Mouse (Mus musculus): ENCODE data around the gene Clk2.
"Not testable (repeated sequence)": the region's sequence is repeated elsewhere in the genome, so short reads cannot be mapped to it uniquely, and the experiment has no call there.

Gene Clk2

DNA sequence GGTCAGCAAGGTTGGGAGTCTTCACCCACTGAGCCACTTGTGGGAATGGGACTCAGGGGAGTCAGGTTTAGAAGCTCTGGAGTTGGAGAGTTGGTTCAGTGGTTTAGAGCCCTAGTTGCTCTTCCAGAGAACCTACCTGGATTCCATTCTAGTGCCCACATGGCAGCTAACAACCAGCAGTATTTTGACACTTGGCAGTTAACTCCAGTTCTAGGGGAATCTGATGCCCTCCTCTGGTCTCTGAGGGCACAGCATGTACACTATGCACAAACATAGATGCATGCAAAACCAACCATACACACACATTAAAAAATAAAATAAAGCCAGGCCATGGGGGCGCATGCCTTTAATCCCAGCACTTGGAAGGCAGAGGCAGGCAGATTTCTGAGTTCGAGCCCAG, 29.3 kb downstream of the Clk2 start:
- DNase-seq: no peak

DNA sequence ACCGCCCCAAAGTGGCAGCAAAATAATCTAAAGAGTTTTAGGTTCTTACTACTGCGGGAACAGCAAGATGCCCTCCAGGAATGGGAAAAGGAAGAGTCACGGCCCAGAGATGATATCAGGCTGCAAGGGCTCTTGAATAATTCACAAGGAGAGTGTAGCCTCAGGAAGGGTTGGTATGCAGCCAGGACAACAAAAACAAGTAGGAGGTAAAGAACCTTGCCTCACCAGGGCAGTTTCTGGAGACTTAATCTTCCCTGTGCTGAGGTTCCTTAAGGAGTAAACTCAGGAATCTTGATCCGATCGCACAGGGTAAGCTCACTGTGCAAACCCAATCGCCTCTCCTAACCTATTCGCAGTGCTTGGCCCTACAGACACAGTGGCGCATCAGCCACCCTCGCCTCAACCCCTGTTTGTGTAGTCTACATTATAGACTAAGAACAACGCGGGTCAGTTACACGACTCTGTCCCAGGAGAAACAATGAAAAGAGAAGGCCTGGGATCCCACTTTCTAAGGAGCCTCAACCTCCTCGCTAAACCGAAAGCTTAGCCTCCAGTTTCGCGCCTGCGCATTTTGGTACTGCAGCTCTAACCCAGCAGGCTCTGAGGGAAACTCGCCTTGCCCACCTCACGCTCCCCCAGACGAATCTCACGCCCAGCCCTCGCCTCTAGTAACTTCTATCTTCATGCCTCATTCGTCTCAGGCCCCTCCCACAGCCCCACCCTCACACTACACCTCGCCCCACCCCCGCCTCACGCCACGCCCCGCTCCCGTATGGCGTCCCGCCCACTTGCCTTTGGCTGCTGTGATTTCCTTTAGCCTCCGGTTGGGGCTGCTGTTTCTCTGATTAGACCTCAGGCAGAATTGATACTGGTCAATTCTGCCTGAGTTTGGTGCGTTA, 31.6 kb downstream of the Clk2 start:
- DNase-seq: peak; percentile 75

DNA sequence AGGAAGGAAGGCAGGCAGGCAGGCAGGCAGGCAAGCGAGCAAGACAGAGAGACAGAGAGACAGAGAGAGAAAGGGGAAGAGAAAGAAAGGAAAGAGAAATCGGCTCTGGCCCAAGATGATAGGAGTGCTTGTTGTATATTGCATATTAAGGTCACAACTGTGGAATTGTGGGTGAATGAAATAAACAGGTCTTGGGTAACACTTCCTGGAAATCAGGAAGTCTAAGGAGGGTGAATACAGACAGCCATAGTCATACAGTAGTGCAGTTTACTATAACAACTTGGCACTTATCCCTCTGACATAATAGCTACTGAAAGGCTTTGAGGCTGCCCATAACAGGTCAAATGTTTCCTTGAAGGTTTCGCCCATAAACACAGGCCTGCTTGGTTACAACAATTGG, 35.2 kb downstream of the Clk2 start:
- no peak for DNase-seq

DNA sequence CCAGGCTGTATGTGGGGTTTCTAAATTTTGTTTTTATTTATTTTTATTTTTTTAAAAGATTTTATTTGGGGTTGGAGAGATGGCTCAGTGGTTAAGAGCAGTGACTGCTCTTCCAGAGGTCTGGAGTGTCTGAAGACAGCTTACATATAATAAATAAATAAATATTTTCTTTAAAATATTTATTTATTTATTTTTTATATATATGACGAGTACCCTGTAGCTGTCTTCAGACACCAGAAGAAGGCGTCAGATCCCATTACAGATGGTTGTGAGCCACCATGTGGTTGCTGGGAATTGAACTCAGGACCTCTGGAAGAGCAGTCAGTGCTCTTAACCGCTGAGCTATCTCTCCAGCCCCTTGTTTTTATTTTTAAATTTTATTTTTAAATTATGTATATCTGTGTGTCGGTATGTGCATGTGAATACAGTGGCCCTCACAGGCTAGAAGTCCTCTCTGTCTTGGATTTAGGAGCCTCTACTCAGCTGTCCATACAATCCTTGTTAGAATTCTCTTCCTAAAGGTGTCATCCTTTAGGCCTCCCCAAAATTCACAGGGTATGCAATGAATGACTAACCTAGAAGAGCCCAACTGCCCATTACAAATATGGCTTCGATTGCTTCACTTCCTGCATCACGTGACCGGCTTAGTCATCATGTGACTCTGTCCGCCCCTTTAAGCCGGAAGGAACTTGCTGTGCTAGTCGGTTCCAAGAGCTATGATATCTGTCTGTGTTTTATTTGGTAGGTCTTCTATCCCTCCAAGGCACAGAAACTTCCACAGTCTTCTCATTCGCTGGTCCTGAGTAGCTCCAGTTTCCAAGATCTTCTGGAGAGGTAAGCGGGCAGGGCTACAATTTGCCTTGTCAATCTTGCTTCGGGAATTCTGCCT, 37.9 kb downstream of the Clk2 start, which contains the start of gene Gba:
Gene Gba, plus strand, starts transcription at position 676 of the 889 bp plus-strand sequence.
- peak; percentile 86 for DNase-seq

DNA sequence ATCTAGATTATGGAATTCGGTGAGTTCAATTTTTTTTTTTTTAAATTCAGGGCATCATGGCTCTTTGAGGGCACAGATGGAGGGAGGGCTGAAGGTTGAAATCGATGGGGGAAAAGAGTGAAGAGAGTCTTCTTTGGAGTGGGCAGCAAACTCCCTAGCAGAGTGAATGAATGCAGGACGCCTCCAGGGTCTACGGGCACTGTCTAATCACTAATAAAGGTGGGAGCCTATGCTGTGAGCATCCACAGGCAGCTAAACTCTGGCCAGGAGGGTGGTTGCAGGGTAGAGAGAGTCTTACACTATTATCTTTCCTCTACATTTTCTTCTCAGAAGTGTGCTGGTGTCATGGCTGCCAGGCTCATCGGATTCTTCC, 38.5 kb downstream of the Clk2 start:
- no peak for DNase-seq

DNA sequence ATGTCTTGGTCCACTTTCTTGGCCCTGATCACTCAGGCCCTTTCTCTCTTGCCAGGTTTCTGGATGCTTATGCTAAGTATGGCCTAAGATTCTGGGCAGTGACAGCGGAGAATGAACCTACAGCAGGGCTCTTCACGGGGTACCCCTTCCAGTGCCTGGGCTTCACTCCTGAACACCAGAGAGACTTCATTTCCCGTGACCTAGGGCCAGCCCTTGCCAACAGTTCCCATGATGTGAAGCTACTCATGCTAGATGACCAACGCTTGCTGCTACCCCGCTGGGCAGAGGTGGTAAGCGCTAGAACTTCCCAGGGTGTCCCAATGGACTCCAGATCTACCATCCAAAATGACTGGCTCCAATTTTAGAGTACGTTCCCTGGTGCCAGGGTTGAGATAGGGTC, 41.5 kb downstream of the Clk2 start:
- no peak for DNase-seq

DNA sequence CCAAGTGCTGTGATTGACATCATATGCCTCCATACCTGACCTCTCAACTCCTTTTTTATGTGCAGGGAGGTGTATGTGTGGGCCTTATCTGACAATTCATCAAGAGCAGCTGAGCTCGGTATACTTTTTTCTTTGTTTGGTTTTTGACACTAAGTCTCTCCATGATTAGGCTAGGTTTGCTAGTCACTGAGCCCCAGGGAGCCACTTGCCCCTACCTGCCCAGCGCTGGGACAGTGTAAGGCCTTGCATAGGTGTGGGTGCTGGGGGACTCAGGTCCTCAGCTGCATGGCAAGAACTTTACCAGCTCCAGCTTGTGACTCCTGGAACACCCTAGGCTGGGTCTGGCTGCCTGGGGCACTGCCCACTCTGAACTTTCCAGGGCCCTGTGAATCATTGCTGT, 42.1 kb downstream of the Clk2 start:
- DNase-seq: no peak

DNA sequence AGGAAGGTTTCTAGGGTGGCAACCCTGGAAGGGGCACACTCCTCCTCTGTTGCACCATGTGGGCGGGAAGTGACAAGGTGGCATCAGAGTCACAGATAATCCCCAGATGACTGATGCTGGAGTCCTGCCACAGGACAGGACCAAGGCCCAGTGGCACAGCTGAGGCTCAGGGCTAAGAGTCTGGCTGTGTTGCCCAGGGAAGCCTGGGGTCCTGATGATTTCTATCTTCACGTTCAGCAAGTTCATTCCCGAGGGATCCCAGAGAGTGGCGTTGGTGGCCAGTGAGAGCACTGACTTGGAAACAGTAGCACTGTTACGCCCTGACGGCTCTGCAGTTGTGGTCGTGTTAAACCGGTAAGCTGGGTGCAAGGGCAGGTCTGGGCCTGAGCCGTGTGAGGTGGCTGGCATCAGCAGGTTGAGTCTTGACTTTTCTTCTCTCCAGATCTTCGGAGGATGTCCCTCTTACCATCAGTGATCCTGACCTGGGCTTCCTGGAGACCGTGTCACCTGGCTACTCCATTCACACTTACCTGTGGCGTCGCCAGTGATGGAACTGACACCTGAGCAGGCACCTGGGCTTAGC, 43.6 kb downstream of the Clk2 start:
- no peak for DNase-seq

DNA sequence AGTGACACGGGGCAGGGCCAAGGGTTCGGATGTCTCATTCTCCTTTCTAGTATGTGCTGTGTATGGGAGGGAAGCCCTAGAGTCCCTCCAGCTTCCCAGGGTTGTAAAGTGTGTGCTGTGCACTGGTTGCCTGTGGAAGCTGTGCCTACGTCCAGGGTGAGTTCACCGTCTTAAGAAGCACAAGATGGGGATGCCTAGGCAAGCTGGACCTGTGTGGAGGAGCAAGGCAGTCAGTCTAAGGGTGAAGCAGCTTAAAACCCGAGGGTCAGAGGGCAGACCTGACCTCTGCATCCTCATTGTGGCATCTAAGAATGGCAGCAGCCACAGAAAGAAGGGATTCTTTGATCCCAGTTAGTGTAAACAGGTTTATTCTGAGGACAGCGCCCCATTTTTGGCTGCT, 44.1 kb downstream of the Clk2 start:
- DNase-seq: no peak

DNA sequence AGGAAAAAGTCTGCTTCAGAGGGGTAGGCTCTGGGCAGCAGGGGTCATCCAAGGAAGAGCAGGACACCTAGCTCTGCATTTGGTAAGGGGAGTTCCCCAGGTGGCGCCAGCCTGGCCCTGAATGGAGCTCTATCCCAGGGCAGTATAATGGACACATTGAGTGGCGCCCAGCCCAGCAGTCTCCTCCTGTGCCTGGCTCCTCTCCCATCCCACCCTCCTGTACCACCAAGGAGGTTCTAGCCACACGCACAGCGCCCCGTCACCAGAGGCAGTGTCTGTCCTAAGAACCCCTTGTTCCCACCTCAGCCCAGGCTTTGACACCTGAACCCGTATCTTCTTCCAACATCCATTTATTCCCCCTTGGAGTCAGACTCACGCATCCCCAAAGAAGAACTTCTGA, 45.1 kb downstream of the Clk2 start:
- DNase-seq: no peak

DNA sequence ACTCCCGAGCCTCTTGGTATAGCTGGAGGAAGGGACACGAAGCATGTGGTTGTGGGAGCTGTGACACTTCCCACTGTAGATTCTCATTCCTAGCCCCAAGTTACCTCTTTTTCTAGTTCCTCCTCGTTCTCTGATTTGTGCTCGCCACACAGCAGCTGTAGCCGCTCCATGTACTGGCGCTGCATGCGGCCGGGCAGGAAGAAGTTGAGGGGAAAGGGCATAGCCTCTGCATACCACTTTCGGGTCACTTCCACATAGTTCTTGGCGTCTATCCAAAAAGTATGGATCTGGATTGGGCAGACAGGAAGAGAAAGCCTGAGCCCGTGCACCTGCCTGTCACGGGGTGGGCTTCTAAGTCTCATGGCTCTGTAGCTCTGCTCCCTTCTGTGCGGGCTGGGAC, 45.6 kb downstream of the Clk2 start:
- no peak for DNase-seq

DNA sequence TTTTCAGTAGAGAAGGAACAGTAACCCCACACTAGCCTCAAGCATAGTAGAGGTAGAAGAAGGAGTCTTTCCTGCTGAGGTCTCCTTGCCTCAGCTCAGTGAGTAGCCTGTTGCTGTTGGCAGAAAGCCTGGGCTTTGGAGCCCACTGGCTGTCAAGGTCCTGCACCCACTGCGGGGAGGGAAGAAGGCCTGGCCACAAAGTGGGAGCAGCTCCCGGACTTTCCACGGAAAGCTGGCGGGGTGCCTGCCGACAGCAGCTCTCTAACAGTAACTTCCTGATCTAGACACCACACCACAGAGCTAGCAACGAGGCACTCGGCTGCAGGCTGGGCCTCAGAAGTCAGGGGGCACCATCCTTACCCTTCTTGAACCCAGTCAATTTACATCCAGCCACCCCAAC, 46.1 kb downstream of the Clk2 start:
- DNase-seq: no peak

DNA sequence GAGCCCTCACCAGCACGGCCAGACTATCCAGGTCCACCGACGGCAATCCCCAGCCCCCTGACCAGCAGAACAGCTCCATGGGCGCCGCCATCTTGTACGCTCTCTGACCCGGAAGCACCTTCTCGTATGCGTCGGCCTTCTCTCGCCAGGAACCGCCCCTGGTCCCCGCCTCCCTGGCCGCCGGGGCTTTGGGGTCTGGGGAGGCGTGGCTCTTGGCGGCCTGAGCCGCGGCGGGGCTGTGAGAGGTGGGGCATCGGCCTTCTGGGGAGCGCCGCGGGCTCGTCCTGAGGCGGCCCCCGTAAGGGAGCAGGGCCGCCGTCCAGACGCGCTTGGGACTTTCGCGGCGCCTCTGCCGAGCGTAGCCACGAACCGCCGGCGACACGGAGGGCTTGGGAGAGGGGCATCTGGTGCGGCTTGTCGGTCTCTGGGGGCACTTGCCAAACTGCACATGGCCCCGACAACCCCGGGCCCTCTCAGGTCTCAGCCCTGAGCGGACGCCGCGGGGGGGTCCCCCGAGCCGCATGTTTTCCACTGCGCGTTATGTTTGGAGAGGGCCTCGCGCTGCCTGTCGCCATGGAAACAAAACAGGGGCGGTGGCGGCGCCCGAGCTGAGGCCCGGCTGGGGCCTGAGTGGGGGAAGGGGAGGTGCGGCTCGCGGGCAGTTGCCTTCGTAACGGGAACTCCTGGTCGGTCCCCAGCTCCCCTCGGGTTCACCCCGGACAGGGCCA, 49.4 kb downstream of the Clk2 start:
- DNase-seq: peak; percentile 86

DNA sequence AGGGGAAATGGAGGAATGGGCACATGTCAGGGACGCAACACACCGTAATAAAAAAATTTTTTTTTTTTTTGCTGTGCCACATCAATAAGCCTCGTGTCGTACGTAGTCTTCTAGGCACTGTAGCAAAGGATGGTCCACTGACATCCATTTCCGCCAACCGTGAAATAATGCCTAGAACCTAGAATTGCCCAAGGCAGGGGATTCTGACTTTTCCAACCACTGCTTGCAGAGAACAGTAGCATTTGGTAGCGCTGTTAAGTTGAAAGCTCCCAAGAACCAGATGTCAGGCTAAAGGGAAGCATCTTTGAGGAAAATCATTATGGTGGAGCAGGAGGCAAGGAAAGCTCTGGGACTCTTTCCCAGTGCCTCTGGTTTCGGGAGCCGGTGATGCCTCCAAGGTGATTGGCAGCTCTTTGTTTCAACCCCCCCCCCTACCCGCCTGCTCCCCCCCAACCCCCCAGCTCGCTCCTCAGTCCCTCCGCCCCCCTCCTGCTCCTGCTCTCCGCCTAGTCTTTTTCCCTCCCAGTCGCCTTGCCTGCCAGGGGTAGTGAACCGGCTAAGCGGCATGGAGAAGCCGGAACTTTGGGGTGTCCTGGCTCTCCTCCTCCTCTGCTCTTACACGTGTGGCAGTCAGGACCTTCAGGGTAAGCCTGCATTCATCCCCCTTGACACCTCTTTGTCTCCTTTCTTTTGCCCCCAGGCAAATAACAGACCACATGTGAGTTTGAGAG, 50.3 kb downstream of the Clk2 start, which contains the start of gene Thbs3:
Gene Thbs3, plus strand, starts transcription at position 500 of the 731 bp plus-strand sequence.
- no peak for DNase-seq

DNA sequence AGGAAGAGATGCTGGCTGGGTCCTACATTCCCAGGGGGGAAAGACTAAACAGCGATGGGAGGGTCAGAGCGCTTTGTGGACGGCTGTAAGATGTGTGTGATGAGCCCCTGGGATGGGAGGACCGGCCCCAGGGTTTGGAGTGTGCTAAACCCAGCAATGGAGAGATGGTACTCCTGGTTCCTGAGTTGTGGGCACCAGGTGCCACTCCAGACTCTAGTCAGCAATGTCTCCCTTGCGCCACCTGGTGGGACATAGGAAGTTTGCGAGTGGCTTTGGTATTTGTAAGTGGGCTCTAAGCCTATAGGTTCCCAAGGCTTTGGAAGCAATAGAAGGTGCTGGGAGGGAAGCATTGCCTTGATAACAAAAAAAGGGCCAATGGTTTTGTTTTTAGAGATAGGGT, 51.3 kb downstream of the Clk2 start:
- DNase-seq: peak; percentile 84

DNA sequence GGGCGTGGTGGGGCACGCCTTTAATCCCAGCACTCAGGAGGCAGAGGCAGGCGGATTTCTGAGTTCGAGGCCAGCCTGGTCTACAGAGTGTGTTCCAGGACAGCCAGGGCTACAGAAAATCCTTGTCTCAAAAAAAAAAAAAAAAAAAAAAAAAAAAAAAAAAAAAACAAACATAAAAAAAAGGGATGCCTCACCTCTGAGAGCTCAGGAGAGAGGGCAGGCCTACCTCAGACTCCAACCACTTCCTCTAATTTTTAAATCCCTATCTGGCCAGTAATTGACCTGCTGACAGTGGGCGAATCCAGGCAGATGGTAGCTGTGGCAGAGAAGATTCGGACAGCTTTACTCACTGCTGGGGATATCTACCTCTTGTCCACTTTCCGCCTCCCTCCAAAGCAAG, 51.8 kb downstream of the Clk2 start:
- not testable (repeated sequence) for DNase-seq

DNA sequence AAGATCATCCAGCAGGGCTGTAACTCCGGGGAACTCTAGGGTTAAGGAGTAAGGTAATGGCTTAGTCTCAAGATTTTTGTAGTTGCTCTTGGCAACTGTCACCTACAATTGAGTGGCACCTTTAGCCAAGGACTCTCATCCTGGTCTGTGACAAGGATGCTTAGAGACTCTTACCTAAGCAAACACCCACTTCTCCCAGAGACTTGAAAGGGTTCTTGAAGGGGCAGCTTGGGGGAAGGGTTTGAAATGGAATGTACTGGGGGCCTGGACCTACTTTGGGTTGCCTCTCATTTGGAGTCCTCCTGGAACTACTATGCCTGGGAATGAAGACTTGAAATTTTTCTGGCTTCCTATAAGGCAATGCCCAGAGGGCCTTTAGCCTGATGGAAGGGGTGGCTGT, 53.7 kb downstream of the Clk2 start:
- DNase-seq: no peak

DNA sequence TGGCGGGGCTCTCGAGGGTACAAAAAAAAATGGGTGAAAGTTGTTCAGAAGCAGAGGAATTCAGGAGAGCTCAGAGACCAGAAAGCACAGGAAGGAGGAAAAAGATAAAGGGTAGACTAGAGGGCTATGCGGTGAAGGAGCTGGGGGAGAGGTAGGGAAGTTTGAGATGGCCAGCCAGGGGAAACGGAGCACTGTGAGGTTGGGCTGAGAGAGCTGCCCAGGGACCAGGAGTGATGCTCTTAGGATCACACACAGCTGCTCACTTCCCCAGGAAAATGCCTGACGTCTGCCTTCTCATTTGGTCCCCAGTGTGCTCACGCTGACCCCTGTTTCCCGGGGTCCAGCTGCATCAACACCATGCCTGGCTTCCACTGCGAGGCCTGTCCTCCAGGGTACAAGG, 55.0 kb downstream of the Clk2 start:
- no peak for DNase-seq

DNA sequence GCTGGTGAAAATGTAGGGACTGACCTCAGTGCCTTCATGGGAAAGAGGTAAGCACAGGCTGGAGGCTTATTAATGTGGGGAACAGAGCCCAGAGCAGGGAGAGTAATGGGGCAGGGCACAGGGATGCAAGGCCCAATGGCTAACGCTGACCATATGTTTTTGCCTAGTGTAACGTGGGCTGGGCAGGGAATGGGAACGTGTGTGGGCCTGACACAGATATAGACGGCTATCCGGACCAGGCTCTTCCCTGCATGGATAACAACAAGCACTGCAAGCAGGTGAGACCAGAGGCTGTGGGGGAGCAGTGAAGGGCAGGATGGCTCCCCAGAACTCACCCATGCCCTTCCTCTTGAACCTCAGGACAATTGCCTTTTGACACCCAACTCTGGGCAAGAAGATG, 56.6 kb downstream of the Clk2 start:
- DNase-seq: no peak

DNA sequence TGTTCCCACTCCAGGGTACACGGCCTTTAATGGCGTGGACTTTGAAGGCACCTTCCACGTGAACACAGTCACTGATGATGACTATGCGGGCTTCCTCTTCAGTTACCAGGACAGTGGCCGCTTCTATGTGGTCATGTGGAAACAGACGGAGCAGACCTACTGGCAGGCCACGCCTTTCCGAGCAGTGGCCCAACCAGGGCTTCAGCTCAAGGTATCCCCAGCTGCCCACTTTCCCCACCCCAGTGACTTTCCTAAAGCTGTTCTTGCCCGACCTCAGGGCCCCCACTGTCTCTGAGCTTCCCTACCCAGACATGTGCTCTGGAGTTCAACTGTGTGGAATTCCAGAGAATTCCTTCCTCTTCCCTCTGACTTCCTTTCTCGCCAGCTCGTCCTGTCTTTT, 60.2 kb downstream of the Clk2 start:
- DNase-seq: no peak

DNA sequence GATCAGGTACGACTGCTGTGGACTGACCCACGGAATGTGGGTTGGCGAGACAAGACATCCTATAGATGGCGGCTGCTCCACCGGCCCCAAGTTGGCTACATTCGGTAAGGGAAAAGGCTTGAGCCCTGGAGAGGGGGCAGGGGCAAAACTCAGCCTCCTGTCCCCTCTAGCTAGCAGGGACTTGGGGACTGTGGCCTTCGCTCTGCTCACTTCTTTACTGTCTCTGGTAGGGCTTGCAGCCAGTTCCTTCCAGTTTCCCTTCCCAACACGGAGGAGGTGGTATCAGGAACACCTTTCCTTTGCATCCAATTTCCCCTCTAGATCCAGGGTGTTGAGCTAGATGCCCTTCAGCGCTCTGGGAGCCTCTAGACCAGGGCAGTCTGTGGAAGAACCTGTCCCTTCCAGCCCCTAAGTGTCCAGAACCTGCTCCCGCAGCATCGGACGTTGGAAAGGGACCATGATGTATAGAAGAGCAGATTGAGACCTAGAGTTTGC, 60.8 kb downstream of the Clk2 start:
- no peak for DNase-seq

DNA sequence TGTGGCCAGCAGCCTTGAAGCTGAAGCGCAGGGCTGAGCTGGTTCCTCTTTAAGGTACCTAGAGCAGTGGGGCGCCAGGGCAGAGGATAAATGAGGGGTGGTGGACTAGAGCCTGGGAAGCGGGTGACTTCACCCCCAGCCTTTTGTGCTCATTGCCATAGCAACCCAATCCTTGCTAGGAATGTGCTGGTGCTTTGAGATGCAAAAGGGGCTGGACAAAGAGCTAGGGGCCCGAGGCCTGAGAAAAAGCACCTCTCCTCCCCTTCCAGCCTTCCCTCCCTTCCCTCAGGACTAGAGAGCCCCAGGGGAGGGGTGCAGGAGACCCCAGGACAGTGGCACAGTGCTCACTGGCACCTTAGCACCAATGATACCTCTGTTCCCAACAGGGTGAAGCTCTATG, 61.3 kb downstream of the Clk2 start:
- DNase-seq: no peak
